ENCODE assay signal across 22 mouse cellular contexts in the genomic region with DNA sequence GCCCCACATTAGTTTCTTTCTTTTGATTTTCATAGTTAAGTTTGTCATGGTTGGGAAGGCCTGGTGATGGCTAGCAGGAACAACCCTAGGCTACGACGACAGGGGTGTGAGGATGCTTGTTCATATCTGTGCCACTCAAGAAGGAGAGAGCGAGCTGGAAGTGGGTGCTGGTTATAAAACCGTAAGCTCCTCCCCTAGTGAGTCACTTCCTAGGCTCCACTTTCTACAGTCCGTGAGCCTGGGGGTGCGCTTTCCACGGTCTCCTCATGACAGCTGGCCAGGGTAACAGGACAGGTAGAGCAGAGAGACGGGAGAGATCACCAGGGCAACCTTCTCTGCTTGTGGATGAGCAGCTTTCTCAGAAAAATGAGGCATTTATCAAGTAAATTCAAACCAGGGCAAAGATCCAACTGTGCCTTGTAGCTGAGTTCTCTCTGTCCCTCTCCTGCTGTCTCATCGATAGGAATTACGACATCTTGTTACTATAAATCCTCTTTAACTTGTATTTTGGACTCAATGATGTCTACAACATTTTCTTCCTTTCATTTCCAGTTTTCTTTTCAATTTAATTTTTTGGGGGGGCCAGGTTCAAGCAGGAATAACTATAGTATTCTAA.
"Had no signal": no experiment of that assay in that cellular context is flagged by ENCODE, and none has a peak within 500 bp of the region (broad histone marks: within the 10 kb centered on the region; RNA-seq: fewer than 3 reads in every experiment).

No protein-coding gene starts in this region.

- ATAC-seq: midbrain, embryonic 13.5 days; midbrain, embryonic 16.5 days had no signal

- H3K27me3 ChIP-seq: limb, embryonic 12.5 days; limb, embryonic 15.5 days; lung, embryonic 15.5 days; megakaryocyte, embryonic 14.5 days; midbrain, embryonic 13.5 days; neural tube, embryonic 13.5 days; stomach, embryonic 15.5 days had no signal

- H3K27ac ChIP-seq: kidney, postnatal 0 days; limb, embryonic 12.5 days; limb, embryonic 15.5 days; liver, embryonic 14.5 days; lung, embryonic 15.5 days; midbrain, embryonic 10.5 days; midbrain, embryonic 13.5 days; neural tube, embryonic 13.5 days; stomach, embryonic 15.5 days had no signal

- H3K4me1 ChIP-seq: megakaryocyte, embryonic 14.5 days; midbrain, embryonic 10.5 days; stomach, embryonic 15.5 days had no signal

- H3K36me3 ChIP-seq: limb, embryonic 12.5 days; limb, embryonic 15.5 days; lung, embryonic 15.5 days; midbrain, embryonic 13.5 days; stomach, embryonic 15.5 days had no signal

- H3K4me3 ChIP-seq: limb, embryonic 12.5 days; limb, embryonic 15.5 days; lung, embryonic 15.5 days; megakaryocyte, embryonic 14.5 days; midbrain, embryonic 10.5 days; midbrain, embryonic 13.5 days; myocyte; neural tube, embryonic 13.5 days; stomach, embryonic 15.5 days had no signal

- H3K9me3 ChIP-seq: limb, embryonic 12.5 days; limb, embryonic 15.5 days; lung, embryonic 15.5 days; midbrain, embryonic 10.5 days; midbrain, embryonic 13.5 days; neural tube, embryonic 13.5 days; stomach, embryonic 15.5 days had no signal

- DNase-seq: kidney, adult 2 months; kidney, postnatal 25 days; left cerebral cortex, postnatal 4 days; lung, adult 18-20 months; lung, postnatal 10 days; lung, postnatal 36 days; retina, postnatal 1 day; right cerebral cortex, postnatal 25 days; spleen, adult 18-20 months; thymus, postnatal 25 days had no signal

- H3K4me2 ChIP-seq: limb, embryonic 12.5 days; limb, embryonic 15.5 days; lung, embryonic 15.5 days; midbrain, embryonic 13.5 days; neural tube, embryonic 13.5 days; stomach, embryonic 15.5 days had no signal

- H3K9ac ChIP-seq: limb, embryonic 12.5 days; limb, embryonic 15.5 days; liver, embryonic 14.5 days; lung, embryonic 15.5 days; midbrain, embryonic 13.5 days; neural tube, embryonic 13.5 days; stomach, embryonic 15.5 days had no signal
